Mouse (Mus musculus): ENCODE measurements around the gene Csn2.

The Csn2 gene

GRCm38 (mm10) chr5:87699530-87699929, at the start of gene Csn2:
Gene Csn2, minus strand, starts transcription at chr5:87699630.
- DNase-seq (ENCODE audit: low spot score) = no peak

GRCm38 (mm10) chr5:87734821-87735220, 35.4 kb upstream of the Csn2 start:
- no peak for DNase-seq (ENCODE audit: low spot score)

- no peak for DNase-seq (ENCODE audit: low spot score)
Measured at GRCm38 (mm10) chr5:87705891-87706290, 6.5 kb upstream of the Csn2 start.

- no peak for DNase-seq (ENCODE audit: low spot score)
Measured at GRCm38 (mm10) chr5:87665908-87666307, 33.5 kb downstream of the Csn2 start, which contains the start of gene Csn1s1. Gene Csn1s1, plus strand, starts transcription at chr5:87666208.

DNA sequence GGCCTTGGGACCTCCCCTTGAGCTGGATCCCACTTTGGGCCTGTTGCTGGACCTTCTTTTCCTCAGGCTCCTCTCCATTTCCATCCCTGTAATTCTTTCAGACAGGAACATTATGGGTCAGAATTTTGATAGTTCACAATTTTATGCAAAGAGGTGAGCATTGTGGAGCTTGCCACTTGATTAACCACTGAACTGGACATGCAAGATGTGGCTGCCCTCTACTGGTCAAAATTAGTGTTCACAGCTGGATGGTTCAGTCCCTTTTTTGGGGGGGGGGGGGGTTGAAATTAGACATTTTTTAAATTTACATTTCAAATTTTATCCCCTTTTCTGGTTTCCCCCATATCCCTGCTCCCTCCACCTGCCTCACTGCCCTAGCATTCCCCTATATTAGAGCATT, 56.6 kb downstream of the Csn2 start:
- no peak for DNase-seq (ENCODE audit: low spot score)
